Mouse (Mus musculus) lung, adult 2 months (tissue): ENCODE results near the gene Nav1. TPM values are rescaled to one million over a fixed set of nuclear protein-coding genes. Genes with fewer than 3 reads are reported as not detected.

ENCODE experiments used
- DNase-seq: peaks from one replicate; pipeline ENCODE4 v3.0.0; 2022
- H3K4me1 ChIP-seq: fragments of 200-500 bp; 2 replicates; pipeline ENCODE4 v1.6.1; 2011; ENCODE audit warnings: low read length; ENCODE audit not compliant: control insufficient read depth, insufficient read depth
- H3K4me3 ChIP-seq: fragments of 200-500 bp; replicated peaks from 2 replicates; pipeline ENCODE3; 2011; ENCODE audit warnings: low read depth, mild to moderate bottlenecking, control low read depth, low read length; ENCODE audit errors: extremely low read depth
- CTCF ChIP-seq: fragments of 200-500 bp; IDR thresholded peaks from 2 replicates; pipeline ENCODE4 v1.5.1; 2011; ENCODE audit warnings: mild to moderate bottlenecking, low read length, control low read depth; ENCODE audit not compliant: insufficient read depth
- POLR2A ChIP-seq: fragments of 200-500 bp; IDR thresholded peaks from 2 replicates; pipeline ENCODE4 v1.6.1; 2011; ENCODE audit warnings: low read depth, mild to moderate bottlenecking, control low read depth, low read length, borderline replicate concordance; ENCODE audit errors: extremely low read depth
- WGBS: fragments of 180-500 bp; shearing (Covaris S2); methylation state at CpG from one replicate; pipeline ENCODE4 v1.1.7; 2018; 5-methylcytosine and 5-hydroxymethylcytosine counted together
- polyA plus RNA-seq: library from polyadenylated mRNA; depleted of rRNA; stranded (reverse); fragments of >200 nt; gene quantifications from 2 replicates; pipeline ENCODE4 v1.2.3, GENCODE M21; 2012

The Nav1 gene
- polyA plus RNA-seq, 1 experiment, result 21.2 TPM

DNA sequence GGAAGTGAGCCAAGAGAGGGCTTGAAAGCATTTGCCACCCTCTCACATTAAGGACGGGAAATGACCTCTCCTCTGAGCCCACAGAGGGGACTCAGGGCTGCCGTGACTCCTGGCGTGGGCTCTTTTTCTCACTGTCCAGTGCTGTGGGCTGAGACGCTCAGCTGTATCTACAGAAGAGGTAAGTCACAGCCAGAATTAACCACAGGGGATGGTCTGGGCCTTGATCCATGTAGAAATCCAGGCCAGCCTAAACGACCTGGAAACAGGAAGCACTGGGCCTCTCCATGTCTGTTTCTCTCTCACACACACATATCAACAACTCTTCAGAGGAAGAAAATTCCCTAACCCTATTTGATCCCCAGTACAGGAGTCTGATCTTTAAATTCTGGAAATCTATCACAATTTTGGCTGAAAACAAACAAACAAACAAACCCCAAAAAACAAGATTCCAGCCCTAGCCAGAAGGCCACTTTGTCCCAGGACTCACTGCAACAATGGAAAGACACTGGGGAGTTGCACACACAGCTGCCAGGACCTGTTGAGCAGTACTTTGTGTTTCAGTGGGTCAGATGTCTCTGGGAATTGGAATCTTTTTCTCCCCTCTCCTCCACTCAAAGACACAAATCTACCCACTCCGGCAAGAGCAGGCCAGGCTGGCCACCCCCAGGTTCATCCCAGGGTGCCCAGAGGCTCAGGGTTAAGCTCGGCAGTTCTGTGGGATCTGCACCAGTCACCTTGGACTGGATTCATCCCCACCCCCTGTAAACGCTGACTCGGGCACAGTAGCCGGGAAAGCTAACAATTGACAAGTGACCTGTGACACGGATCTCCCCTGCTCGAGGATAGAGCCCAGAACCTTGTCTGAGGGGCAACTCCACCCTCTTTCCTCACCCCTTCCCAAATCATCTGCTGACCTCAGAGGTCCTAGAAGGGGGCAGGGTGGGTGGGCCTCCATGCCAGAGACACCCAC lies 64.0 kb downstream of the Nav1 start:
- 53% methylated on average over 12 of the region's 12 CpGs for WGBS
- Histone ChIP-seq H3K4me1 (0 out of 2 replicates have a peak, but pooled peaks cover 2% of the 10 kb centered on the region), H3K4me3 (no peak overlapping the region)
- TF ChIP-seq POLR2A, result no peak
- TF ChIP-seq CTCF, result no peak
- no peak for DNase-seq

DNA sequence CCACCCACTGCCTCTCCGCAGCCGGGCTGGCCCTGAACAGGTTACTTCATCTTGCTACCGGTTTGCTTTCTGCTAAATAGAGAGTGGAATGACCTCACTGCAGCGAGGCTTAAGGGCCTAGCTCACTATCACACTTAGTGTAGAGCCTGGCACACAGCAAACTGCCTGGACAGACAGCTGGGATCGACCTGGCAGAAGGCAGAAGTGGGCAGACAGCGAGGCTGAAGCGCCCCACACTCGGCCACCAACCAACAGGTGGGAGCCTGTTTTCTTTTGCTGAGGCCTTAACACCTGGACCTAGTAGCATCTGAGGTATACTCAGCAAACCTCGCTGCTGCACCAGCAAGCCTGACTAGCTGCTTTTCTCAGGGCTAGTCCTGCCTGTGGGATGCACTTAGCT lies 65.0 kb downstream of the Nav1 start:
- whole genome bisulfite sequencing, result 90% methylated on average over 9 of the region's 9 CpGs

DNA sequence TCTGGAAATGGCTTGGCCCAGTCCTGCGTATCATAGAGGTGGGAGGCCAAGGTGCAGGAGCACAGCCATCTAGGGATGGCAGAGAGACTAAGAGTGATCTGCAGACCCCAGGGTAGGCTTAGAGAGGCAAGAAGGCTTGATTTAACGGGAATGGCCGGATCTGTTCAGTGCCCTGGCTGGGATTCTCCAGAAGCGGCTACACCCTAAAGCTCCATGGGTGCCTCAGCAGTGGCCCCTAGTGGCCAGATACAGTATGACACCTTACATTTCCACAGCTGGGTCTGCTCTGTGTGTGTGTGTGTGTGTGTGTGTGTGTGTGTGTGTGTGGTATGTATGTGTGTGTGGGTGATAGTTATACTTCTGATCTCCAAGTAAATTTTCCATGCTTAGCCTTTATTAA lies 66.8 kb downstream of the Nav1 start:
- 23% methylated on average over 4 of the region's 4 CpGs for WGBS
- Histone ChIP-seq H3K4me3 (no peak overlapping the region), H3K4me1 (peaks cover 8% of the 10 kb centered on the region)
- TF ChIP-seq CTCF, result peak; percentile 94
- TF ChIP-seq POLR2A, result no peak
- peak; percentile 83 for DNase-seq

More for the DNA sequence above, 65.0 kb downstream of the Nav1 start:
- no peak for DNase-seq
- no peak for TF ChIP-seq CTCF
- TF ChIP-seq POLR2A, result no peak
- H3K4me1 ChIP-seq, result 0 out of 2 replicates have a peak, but pooled peaks cover 2% of the 10 kb centered on the region
- no peak overlapping the region for H3K4me3 ChIP-seq

DNA sequence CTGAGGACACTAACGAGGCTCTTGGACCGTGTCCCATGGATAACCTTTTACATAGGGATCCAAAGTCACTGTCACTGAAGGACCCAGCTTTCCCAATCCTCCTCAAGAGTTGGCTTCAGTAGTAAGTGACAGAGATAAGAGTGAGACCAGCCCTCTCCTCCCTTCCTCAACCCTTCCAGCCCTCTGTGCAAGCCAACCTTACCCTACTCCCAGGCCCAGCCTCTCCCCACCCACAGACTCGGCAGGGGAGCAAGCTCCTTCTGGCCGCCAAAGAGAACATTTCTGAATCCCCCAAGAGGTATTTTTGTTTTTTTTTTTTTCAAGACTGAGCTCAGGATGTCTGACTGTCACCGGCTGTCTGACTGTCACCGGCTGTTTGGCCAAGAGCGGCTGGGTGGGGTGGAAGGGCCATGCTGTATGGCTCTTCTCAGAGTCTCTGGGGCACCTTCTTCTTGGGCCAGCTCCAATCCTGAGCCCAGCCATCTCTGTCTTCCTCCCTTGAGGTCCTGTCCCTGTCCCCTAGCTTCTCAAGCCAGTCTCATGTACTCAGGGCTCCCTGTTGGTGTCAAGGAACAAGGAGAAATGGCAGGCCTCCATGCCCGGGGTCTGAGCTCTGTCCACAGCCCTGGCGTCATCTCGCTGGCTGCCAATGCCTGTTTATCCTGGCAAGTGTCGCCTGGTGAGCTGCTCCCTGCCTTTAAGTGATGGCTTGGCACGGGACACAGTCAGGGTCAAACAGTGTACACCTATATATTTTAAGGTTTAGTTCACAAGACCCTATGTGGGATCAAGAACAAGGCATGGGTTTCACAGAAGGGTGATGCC lies 68.4 kb downstream of the Nav1 start:
- Histone ChIP-seq H3K4me1 (peaks cover 12% of the 10 kb centered on the region), H3K4me3 (no peak overlapping the region)
- DNase-seq, result no peak
- 57% methylated on average over 12 of the region's 12 CpGs for WGBS
- TF ChIP-seq CTCF (no peak), POLR2A (no peak)

DNA sequence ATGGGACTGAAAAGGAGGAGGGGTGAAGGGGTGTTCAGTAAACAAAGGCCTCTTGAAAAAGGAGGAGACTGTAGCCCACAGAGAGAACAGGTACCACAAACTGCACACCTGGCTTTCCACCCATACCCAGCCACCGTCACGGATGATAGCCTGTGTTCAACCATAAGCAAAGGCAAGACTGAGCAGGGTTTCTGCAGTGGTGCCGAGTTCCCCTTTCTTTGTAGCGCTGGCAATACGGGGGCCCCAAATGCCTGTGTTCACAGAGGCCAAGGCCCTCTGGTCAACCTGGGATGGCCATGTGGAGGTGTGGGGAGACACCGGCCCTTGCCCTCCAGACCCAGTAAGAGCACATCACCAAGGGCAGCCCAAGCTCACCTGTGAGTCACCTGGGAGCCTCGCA lies 70.3 kb downstream of the Nav1 start:
- H3K4me3 ChIP-seq, result no peak overlapping the region
- no peak for DNase-seq
- peaks cover 12% of the 10 kb centered on the region for H3K4me1 ChIP-seq
- TF ChIP-seq POLR2A (no peak), CTCF (no peak)
- WGBS, result 93% methylated on average over 7 of the region's 7 CpGs

DNA sequence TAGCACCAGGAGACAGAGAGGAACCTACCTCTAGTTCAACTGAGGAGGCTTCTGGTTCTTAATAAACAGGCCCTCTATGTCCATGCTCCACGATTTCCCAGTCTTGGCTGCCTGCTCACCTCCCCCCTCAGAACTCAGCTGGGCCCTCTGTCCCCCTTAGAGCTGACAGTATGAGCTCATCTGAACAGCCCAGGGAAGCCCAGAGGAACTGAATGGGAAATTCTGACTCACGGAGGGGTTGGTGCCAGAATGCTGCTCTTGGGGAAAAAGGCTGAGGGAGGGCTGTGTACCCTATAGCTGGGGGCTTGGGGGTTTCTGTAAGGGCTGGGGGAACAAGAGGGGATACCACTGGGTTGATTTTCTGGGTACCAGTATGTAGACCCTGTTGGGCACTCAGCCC lies 70.8 kb downstream of the Nav1 start:
- no peak overlapping the region for H3K4me3 ChIP-seq
- peaks cover 12% of the 10 kb centered on the region for H3K4me1 ChIP-seq
- TF ChIP-seq CTCF (no peak), POLR2A (no peak)
- no peak for DNase-seq
- 29% methylated on average over 2 of the region's 2 CpGs for WGBS

DNA sequence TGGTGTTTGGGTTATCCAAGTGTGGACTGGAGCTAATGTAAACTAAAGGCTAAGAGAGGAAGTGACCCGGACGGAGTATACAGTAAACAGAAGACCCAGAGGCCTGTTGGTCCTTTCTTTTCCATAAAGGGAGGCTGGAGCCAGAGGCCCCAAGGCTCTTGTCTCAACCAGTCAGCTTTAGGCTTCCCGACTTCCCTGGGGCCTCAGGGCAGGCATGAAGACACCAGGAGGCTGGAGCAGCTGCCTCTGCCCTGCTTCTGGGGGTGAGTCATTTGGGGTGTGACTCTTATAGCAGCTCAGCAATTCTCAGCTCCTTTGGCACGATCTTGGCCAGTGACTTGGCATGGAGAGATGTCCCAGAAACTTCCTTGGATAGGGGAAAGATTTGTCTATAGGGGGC lies 71.8 kb downstream of the Nav1 start:
- TF ChIP-seq CTCF (no peak), POLR2A (no peak)
- DNase-seq, result no peak
- Histone ChIP-seq H3K4me1 (peaks cover 12% of the 10 kb centered on the region), H3K4me3 (no peak overlapping the region)
- 19% methylated on average over 4 of the region's 4 CpGs for WGBS

DNA sequence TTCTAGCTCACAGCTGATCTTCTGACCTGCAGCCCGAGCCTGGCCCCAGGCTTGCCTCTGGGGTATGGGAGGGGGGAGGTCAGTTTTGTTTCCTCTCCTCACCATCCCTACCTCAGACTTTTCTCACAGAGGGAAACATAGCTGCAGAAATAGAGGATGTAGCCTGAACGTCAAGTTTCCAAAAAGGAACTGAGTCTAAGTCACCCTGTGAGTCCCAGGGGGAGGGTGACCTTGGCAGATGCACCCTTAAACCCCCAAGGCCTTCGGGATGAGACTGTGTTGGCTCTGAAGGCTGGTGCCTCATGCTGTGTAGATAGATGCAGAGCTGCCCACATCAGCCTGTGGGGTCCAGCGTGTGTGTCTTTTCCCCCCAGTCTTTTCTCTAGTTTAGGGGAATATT lies 72.3 kb downstream of the Nav1 start:
- Histone ChIP-seq H3K4me3 (no peak overlapping the region), H3K4me1 (peaks cover 10% of the 10 kb centered on the region)
- DNase-seq, result no peak
- TF ChIP-seq CTCF (no peak), POLR2A (no peak)
- WGBS, result 29% methylated on average over 4 of the region's 4 CpGs

DNA sequence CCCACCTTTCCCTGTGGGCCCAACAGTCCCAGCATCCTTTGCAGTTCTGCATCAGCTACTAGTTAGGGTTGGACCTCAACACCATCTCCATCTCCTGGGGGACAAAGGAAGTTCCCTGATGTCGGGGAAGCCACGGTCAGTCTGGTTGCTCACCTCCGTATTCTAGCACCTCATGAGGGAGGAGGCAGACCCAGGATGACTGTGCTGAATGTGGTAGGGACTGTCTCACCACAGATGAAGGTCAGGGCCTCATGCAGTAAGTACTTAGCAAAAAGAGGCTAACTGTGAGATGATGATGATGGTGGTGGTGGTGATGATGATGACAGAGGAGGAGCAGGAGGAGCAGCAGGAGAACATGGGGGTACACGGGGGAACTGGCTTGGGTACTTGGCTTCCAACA lies 73.0 kb downstream of the Nav1 start:
- H3K4me3 ChIP-seq, result no peak overlapping the region
- DNase-seq, result no peak
- no peak for TF ChIP-seq CTCF
- TF ChIP-seq POLR2A, result no peak
- WGBS, result 75% methylated on average over 4 of the region's 4 CpGs
- peaks cover 10% of the 10 kb centered on the region for H3K4me1 ChIP-seq
